Mouse (Mus musculus): ENCODE measurements around the gene Chd3. TPM values are rescaled to one million over a fixed set of nuclear protein-coding genes. Genes with fewer than 3 reads are reported as not detected.

Chd3 gene
- polyA plus RNA-seq, 1 experiment from 2014 or later, result 52.4 TPM

DNA sequence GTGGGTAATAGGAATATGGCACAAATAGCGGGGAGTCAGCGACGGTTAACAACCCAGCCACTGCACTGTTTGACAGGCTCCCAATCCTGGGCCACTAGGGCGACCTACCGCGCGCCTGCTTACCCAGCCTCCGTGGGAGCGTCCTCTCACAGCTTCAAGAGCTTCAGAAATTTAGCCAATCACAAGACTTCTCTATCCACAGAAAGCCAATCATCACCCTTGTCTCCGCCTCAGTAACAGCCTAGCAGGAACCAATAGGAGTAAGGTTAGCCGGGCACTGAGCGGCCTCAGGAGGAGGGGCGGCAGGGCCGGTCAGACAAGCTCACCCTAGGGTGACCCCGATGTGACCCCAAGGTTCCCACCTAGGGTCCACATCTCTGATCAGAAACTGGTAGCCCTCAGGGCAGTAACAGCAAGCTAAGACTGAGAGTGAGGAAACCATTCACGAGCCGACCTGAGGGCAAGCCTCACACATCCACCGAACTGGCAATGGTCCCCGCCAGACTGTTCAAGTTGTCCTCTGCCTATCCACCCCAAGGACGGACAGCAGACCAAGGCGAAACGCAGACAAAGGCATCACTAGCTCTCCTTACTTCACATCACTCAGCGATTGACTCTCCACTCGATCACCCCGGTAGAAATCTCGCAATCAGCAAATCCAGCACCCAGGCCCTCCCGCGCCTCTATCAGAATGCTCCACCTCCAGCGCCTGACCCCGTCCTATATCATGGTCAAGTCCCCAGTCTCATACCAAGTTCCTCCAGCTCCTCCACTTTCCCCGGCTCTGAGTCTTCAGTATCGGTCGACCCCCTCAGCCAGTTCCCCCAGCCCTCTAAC is 39.6 kb upstream of the Chd3 start:
- Histone ChIP-seq H3K9me3 (ENCODE audit: control insufficient read depth, low read length) (no peaks in the 10 kb centered on the region), H3K27me3 (replicated peaks; ENCODE audit: control insufficient read depth, insufficient read depth, low read length) (no peaks in the 10 kb centered on the region), H3K4me2 (ENCODE audit: low read length) (peak overlapping the region; percentile 85), H3K4me3 (ENCODE audit: low read depth, low read length) (peak overlapping the region; percentile 68), H3K27ac (ENCODE audit: low read depth) (peak overlapping the region; percentile 98), H3K9ac (ENCODE audit: low read length) (peak overlapping the region; percentile 77), H3K36me3 (ENCODE audit: control insufficient read depth, insufficient read depth, low read length) (peaks cover 58% of the 10 kb centered on the region), H3K4me1 (replicated peaks; ENCODE audit: control insufficient read depth, insufficient read depth, low read length) (peaks cover 32% of the 10 kb centered on the region)
- ATAC-seq (replicated peaks; ENCODE audit: low FRiP score, low TSS enrichment, low read depth) (peak; percentile 61), DNase-seq (ENCODE audit: low spot score) (peak; percentile 90)
- WGBS, result under 1% methylated on average over 33 of the region's 33 CpGs

DNA sequence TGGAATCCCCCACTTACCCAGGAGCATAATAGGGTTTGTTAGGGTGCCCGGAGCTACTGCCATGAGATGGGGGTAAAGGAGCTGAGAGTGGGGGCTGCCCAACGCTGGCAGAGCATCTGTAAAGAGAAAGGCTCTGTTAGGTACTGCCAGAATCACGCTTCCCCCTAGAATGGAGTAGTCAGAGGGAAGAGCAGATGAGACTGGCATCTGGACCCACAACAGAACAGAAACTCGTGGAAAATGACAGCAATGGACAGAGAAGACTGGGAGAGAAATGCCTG is 38.5 kb upstream of the Chd3 start:
- Histone ChIP-seq H3K9me3 (ENCODE audit: control insufficient read depth, low read length) (no peaks in the 10 kb centered on the region), H3K4me3 (ENCODE audit: low read depth, low read length) (no peak overlapping the region), H3K36me3 (ENCODE audit: control insufficient read depth, insufficient read depth, low read length) (peaks cover 58% of the 10 kb centered on the region), H3K4me1 (replicated peaks; ENCODE audit: control insufficient read depth, insufficient read depth, low read length) (peaks cover 21% of the 10 kb centered on the region), H3K27ac (ENCODE audit: low read depth) (no peak overlapping the region), H3K9ac (ENCODE audit: low read length) (peak overlapping the region; percentile 8; the same call in 1 of the 2 replicates), H3K4me2 (ENCODE audit: low read length) (no peak overlapping the region; the same call in 1 of the 2 replicates), H3K27me3 (replicated peaks; ENCODE audit: control insufficient read depth, insufficient read depth, low read length) (no peaks in the 10 kb centered on the region)
- no peak for ATAC-seq (replicated peaks; ENCODE audit: low FRiP score, low TSS enrichment, low read depth)
- DNase-seq (ENCODE audit: low spot score), result no peak
- 83% methylated on average over 4 of the region's 4 CpGs for WGBS

DNA sequence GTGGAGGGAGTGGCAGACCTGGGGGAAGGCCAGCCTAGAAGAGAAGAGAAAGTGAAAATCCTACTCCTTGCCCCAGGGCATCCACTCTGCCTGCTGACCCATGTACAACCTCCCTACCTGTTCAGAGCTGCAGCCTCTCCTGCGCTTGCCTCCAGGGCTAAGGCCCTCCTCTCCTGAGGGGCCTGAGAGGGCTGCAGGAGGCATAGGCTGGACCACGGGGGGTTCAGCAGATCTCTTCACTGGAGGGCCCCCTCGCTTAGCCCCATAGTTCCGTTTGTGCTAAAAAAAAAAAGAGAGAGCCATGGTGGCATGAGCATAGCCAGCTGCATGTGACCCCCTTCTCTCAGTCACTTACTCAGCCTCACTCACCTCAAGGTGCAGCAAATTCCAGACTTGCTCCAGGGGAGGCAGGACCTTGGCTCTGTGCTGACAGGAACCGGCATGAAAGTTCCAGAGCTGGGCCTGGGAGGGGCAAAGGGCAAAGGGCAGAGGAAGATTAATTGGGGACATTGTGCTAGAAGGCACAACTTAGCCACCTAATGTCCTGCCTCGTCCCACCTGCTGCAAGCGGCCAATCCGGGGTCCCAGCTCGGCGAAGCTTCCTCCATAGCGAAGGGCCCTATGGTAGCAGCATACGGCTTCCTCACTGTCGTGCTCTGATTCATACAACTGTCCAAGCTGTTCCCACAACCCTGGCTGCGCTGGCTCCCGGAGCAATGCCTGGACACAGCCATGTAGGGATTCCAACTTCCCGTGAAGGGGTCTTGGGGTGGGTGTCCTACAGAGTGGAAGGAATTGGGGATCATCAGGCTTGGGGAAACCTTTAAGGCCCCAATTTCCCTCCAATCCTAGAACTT is 37.9 kb upstream of the Chd3 start:
- Histone ChIP-seq H3K4me2 (ENCODE audit: low read length) (no peak overlapping the region), H3K36me3 (ENCODE audit: control insufficient read depth, insufficient read depth, low read length) (peaks cover 60% of the 10 kb centered on the region), H3K27ac (ENCODE audit: low read depth) (no peak overlapping the region), H3K4me1 (replicated peaks; ENCODE audit: control insufficient read depth, insufficient read depth, low read length) (peaks cover 17% of the 10 kb centered on the region), H3K27me3 (replicated peaks; ENCODE audit: control insufficient read depth, insufficient read depth, low read length) (no peaks in the 10 kb centered on the region), H3K9me3 (ENCODE audit: control insufficient read depth, low read length) (no peaks in the 10 kb centered on the region), H3K4me3 (ENCODE audit: low read depth, low read length) (no peak overlapping the region), H3K9ac (ENCODE audit: low read length) (no peak overlapping the region)
- ATAC-seq (replicated peaks; ENCODE audit: low FRiP score, low TSS enrichment, low read depth) (no peak), DNase-seq (ENCODE audit: low spot score) (no peak)
- 90% methylated on average over 15 of the region's 16 CpGs for WGBS

DNA sequence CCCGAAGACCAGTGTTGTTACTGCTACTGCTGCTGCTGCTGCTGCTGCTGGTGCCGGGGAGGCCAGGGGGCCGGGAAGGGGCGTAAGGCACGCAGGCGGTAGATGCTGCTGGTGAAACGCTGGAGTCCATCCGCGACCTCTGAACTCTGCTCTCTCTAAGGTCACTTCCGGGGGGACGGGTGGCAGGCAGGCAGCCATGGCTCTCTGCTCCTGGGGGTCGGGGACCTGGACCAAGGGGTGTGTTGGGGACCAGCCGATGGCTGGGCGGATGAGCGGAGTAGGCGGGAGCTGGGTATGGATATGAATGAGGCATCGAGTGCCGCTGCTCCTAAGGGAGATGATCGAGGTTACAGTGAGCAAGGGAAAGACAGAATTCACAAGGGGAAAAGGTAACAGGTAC is 37.1 kb upstream of the Chd3 start:
- DNase-seq (ENCODE audit: low spot score) (no peak), ATAC-seq (replicated peaks; ENCODE audit: low FRiP score, low TSS enrichment, low read depth) (no peak)
- H3K36me3 ChIP-seq (ENCODE audit: control insufficient read depth, insufficient read depth, low read length), result peaks cover 69% of the 10 kb centered on the region
- H3K4me2 ChIP-seq (ENCODE audit: low read length), result no peak overlapping the region
- H3K9me3 ChIP-seq (ENCODE audit: control insufficient read depth, low read length), result no peaks in the 10 kb centered on the region
- peaks cover 12% of the 10 kb centered on the region for H3K4me1 ChIP-seq (replicated peaks; ENCODE audit: control insufficient read depth, insufficient read depth, low read length)
- H3K4me3 ChIP-seq (ENCODE audit: low read depth, low read length), result no peak overlapping the region
- no peak overlapping the region for H3K27ac ChIP-seq (ENCODE audit: low read depth)
- 84% methylated on average over 19 of the region's 19 CpGs for WGBS
- no peak overlapping the region for H3K9ac ChIP-seq (ENCODE audit: low read length)
- no peaks in the 10 kb centered on the region for H3K27me3 ChIP-seq (replicated peaks; ENCODE audit: control insufficient read depth, insufficient read depth, low read length)

DNA sequence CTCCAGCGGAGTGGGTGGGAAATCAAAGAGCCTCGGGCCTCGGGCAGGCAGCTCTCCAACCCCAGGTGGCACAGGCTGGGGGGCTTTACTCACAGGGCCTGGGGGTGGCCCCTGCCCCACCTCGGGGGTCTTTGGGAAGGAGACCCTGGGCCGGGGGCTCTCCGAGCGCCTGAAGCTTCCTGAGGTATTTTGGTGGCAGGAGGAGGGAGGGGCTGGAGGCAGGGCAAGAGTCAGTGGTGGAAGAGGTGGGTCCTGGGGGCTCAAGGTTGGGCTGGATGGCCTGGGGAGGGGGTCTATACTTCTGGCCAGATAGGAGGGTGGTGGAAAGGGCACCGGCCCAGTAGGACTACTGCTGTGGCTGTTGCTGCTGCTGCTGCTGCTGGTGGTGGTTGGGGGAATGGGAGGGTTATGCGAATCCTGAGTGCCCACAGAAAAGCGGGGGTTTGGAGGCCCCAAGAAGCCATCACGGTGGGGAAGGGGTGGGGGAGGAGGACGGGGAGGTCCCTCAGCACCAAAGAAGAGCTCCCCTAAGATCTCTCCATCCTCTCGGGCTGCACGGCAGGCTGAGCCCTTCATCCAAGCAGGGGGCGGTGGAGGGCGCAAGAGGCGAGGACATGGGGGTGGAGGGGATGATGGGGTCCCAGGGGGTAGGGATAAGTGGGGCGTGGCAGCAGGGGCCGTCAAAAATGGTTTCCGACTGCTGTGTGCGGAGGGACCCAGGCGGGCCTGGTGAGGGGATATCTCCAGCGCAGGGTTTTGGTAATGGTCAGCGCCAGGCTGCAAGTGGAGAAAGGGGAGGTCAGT is 36.4 kb upstream of the Chd3 start:
- no peak for ATAC-seq (replicated peaks; ENCODE audit: low FRiP score, low TSS enrichment, low read depth)

DNA sequence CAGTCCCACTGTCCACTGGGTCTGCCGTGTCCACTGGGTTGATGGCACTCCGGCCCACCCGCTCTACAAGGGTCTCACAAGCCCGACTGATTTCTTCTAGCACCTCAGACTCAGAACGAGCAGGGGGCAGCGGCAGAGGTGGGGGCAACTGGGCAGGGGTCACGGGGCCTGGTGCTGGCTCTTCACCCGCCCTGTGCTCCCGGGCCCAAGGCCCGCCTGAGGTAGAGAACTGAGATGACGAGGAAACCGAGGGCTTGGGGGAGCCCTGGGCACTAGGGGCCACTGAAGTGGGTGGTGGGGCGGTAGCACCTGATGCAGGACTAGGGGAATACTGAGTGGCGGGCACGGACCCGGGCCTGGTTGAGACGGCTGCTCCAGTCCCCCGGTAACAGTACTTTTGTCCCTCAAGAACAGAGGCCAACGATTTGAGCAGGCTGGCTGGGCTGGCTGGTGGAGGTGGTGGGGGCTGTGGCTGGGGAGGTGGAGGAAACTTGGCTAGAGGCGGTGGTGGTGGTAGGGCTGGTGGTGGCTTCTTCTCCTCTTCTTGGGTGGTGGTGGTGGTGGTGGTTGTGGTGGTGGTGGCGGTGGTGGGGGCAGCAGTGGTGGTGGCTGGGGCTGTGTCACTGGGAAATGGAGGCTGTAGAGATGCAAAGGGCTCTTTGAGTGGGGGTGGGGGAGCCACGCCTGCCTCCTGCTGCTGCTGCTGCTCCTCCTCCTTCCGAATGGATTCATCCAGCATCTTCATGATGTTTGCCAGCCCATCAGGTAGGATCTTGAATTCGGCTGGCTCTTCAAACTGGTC is 35.6 kb upstream of the Chd3 start:
- WGBS, result 95% methylated on average over 24 of the region's 24 CpGs
- ATAC-seq (replicated peaks; ENCODE audit: low FRiP score, low TSS enrichment, low read depth) (no peak), DNase-seq (ENCODE audit: low spot score) (no peak)
- Histone ChIP-seq H3K4me2 (ENCODE audit: low read length) (no peak overlapping the region), H3K9ac (ENCODE audit: low read length) (no peak overlapping the region), H3K36me3 (ENCODE audit: control insufficient read depth, insufficient read depth, low read length) (peaks cover 83% of the 10 kb centered on the region), H3K27me3 (replicated peaks; ENCODE audit: control insufficient read depth, insufficient read depth, low read length) (no peaks in the 10 kb centered on the region), H3K4me1 (replicated peaks; ENCODE audit: control insufficient read depth, insufficient read depth, low read length) (peaks cover 14% of the 10 kb centered on the region), H3K9me3 (ENCODE audit: control insufficient read depth, low read length) (no peaks in the 10 kb centered on the region), H3K4me3 (ENCODE audit: low read depth, low read length) (no peak overlapping the region), H3K27ac (ENCODE audit: low read depth) (no peak overlapping the region)

More for the DNA sequence above, 36.4 kb upstream of the Chd3 start:
- Histone ChIP-seq H3K4me2 (ENCODE audit: low read length) (no peak overlapping the region), H3K4me3 (ENCODE audit: low read depth, low read length) (no peak overlapping the region), H3K9me3 (ENCODE audit: control insufficient read depth, low read length) (no peaks in the 10 kb centered on the region), H3K4me1 (replicated peaks; ENCODE audit: control insufficient read depth, insufficient read depth, low read length) (peaks cover 12% of the 10 kb centered on the region), H3K27ac (ENCODE audit: low read depth) (no peak overlapping the region), H3K9ac (ENCODE audit: low read length) (no peak overlapping the region), H3K27me3 (replicated peaks; ENCODE audit: control insufficient read depth, insufficient read depth, low read length) (no peaks in the 10 kb centered on the region), H3K36me3 (ENCODE audit: control insufficient read depth, insufficient read depth, low read length) (peaks cover 75% of the 10 kb centered on the region)
- 91% methylated on average over 24 of the region's 24 CpGs for WGBS
- DNase-seq (ENCODE audit: low spot score), result no peak

DNA sequence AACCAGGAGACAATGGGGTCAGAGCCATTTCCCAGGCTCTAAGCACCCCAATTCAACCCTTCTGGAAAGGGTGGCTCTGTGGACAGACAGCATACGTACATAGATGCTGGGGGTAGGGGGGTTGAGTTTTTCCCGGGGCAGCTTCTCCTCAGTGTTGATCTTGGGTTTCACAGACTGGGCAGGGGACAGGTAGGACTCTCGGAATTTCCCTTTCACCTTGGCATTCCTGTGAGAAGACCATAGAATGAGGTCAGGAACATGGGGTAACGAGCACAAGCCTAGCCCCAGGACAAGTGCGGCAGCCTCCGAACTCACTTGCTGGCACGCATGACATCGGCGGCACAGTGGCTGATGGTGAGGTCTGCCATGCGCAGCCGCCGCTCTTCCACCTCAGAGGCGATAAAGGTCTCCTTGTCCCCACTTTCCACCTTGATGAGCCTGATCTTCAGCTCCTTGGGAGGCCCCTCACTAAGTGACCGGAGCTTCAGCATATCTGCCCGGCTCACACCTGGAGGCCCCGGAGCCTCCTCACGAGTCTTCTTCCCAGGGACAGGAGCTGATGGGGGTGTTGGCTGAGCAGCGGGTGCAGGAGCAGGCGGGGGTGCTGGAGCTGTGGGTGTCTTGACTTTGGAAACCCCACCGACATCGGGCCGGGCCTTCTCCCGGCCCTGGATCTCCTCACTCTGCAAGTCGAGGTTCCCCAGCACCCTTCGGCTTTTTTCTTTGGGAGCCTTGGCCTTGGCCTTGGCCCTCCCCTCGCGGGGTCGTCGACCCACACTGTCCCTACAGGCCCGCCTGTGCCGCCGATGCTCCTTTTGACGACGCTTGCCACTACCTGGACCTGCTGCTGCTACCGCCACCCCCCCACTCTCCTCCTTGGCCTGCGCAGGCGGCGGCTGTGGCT is 34.7 kb upstream of the Chd3 start:
- ATAC-seq (replicated peaks; ENCODE audit: low FRiP score, low TSS enrichment, low read depth) (no peak), DNase-seq (ENCODE audit: low spot score) (no peak)
- peaks cover 89% of the 10 kb centered on the region for H3K36me3 ChIP-seq (ENCODE audit: control insufficient read depth, insufficient read depth, low read length)
- H3K9me3 ChIP-seq (ENCODE audit: control insufficient read depth, low read length), result no peaks in the 10 kb centered on the region
- H3K4me3 ChIP-seq (ENCODE audit: low read depth, low read length), result no peak overlapping the region
- no peak overlapping the region for H3K9ac ChIP-seq (ENCODE audit: low read length)
- H3K27me3 ChIP-seq (replicated peaks; ENCODE audit: control insufficient read depth, insufficient read depth, low read length), result no peaks in the 10 kb centered on the region
- no peak overlapping the region for H3K27ac ChIP-seq (ENCODE audit: low read depth)
- peaks cover 17% of the 10 kb centered on the region for H3K4me1 ChIP-seq (replicated peaks; ENCODE audit: control insufficient read depth, insufficient read depth, low read length)
- WGBS, result 92% methylated on average over 38 of the region's 38 CpGs
- no peak overlapping the region for H3K4me2 ChIP-seq (ENCODE audit: low read length)

Data from intestine, embryonic 14.5 days (tissue).